Mouse (Mus musculus): ENCODE data around the gene Vamp5.
A peak's percentile ranks its signal among the peaks of the same experiment; 100 is the strongest.

Gene Vamp5

GRCm38 (mm10) chr6:72380131-72380770, at the start of gene Vamp5:
TSS of gene Vamp5 (minus strand) at chr6:72380468.
- DNase-seq (ENCODE audit: low spot score in 2 of 2) = peak; percentile 85 to 90

GRCm38 (mm10) chr6:72429061-72429842, 49.0 kb upstream of the Vamp5 start:
- no peak for DNase-seq (ENCODE audit: low spot score in 2 of 2)

DNA sequence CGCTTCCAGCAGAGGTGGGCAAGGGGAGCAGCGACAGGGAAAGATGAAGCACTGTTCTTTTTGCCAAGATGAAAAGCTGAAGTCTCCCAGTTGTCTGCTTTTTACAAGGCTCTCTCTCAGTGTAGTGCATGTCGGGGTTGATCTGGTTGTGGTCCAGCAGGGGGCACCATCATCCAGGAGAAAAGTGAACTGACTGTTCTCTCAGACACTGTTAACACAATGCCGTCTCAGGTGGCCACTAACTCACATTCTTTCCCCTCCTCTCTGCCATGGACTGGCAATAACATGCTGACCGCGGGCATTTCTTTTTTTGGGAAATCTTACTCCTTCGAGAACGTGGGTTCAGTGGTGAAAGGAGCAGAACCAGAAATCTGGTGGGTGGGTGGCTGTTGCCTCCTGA, 47.8 kb upstream of the Vamp5 start:
- peak; percentile 47 to 77 for DNase-seq (ENCODE audit: low spot score in 2 of 2)

GRCm38 (mm10) chr6:72425646-72426045, 45.4 kb upstream of the Vamp5 start:
- DNase-seq (ENCODE audit: low spot score in 2 of 2) = no peak

GRCm38 (mm10) chr6:72420901-72421300, 40.6 kb upstream of the Vamp5 start:
- no peak for DNase-seq (ENCODE audit: low spot score in 2 of 2)

GRCm38 (mm10) chr6:72419806-72420205, 39.5 kb upstream of the Vamp5 start:
- no peak for DNase-seq (ENCODE audit: low spot score in 2 of 2)

DNA sequence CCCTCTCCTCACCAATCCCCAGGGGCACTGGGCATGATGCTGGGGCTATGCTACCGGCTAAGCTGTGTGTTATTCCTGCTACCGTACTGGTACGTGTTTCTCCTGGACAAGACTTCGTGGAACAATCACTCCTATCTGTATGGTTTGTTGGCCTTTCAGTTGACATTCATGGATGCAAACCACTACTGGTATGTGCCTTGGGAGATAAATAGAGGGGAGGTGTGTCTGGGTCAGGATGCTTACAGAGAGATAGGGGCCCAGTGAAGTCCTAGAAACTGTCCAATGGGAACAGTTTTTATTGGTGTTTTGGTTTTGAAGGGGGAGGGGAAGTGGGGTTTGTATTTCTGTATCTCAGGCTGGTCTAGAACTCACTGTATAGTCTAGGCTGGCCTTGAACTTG, 38.0 kb upstream of the Vamp5 start:
- no peak for DNase-seq (ENCODE audit: low spot score in 2 of 2)

GRCm38 (mm10) chr6:72415964-72416772, 35.9 kb upstream of the Vamp5 start:
- DNase-seq (ENCODE audit: low spot score in 2 of 2) = no peak

- DNase-seq (ENCODE audit: low spot score in 2 of 2) = no peak
Measured at GRCm38 (mm10) chr6:72415181-72415580, 34.9 kb upstream of the Vamp5 start.

DNA sequence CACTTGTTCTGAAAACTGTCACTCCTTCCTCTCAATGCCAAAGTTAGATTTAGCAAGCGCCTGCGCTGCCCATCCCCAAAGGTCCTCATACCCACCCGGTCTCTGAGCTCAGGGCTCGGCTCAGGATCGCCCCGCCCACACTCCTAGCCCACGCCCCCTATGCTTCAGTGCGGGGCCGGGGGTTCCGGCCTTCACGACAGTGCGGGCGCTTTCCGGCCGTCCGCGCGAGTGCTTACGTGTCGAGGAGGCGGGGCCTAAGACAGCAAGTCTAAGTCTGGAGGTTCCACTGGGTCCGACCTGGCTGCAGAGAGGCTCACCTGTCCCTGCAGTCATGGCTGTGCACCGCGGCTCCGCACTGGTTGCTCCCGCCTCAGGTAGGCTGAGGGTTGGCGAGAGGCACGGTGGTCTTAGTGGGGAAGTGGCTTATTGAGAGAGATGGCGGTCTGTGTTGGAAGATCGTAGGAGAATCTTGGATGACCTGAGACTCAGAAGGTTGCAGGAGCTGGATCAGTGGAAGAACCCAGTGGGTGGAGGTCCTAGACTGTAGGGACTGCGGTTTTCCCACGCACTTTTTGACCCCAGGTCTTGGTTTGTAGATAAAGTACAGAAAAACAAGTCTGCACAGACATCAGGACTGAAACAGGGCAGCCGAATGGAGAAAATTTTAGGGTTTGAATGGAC, 33.9 kb upstream of the Vamp5 start, which contains the start of gene Ggcx:
TSS of gene Ggcx (plus strand) at position 233 of the 681 bp plus-strand sequence.
- peak; percentile 91 to 92 for DNase-seq (ENCODE audit: low spot score in 2 of 2)

- no peak for DNase-seq (ENCODE audit: low spot score in 2 of 2)
Measured at GRCm38 (mm10) chr6:72410518-72410917, 30.2 kb upstream of the Vamp5 start.

- no peak for DNase-seq (ENCODE audit: low spot score in 2 of 2)
Measured at GRCm38 (mm10) chr6:72410003-72410402, 29.7 kb upstream of the Vamp5 start.

DNA sequence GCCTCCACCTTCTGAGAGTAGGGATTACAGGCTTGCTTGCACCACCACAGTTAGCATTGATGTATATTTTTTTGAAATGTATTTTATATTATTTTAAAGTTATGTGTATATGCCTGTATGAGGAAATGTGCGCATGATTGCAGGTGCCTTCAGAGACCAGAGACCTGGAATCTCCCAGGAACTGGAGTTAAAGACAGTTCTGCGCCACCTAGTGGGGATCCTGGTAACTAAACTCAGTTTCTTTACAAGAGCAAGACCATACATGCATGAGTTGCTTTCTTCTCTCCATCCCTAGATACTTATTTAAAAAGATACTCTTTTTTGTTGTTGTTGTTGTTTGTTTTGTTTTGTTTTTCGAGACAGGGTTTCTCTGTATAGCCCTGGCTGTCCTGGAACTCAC, 29.3 kb upstream of the Vamp5 start:
- peak; percentile 28 to 60 for DNase-seq (ENCODE audit: low spot score in 2 of 2)

GRCm38 (mm10) chr6:72407119-72407518, 26.9 kb upstream of the Vamp5 start:
- peak; percentile 67 to 84 for DNase-seq (ENCODE audit: low spot score in 2 of 2)

DNA sequence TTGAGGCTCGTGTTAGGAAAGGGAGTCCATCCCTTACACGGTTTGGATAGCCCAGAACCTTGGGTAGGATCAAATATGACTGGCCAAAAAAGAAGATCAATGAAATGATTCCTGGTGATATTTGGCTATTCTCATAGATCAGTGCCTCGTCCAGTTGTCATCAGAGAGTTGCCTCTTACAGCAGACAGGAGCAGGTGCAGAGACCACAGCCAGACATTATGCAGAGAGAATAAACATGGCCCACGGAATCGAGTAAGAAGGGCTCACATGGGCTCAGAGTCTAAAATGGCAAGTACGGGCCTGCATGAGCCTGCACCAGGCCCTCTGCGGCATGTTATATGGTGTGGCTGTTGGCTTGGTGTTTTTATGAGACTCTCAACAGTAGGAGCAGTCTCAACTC, 25.1 kb upstream of the Vamp5 start:
- DNase-seq (ENCODE audit: low spot score in 2 of 2) = no peak

DNA sequence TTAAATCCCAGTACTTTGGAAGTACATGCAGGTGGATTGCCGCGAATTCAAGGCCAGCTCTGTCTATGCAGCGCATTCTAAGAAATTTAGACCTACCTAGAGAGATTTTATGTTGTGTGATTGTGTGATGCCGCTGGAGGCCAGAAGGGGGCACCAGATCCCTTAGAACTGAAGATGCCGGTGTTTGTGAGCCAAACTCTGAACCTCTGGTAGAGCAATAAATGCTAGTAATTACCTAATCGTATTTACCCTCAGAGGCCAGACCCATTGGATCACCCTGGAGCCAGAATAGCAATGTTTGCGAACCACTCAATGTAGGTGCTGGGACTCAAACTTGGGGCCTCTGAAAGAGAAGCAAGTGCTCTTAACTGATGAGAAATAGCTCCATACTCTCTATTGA, 21.6 kb upstream of the Vamp5 start:
- peak; percentile 72 to 79 for DNase-seq (ENCODE audit: low spot score in 2 of 2)

GRCm38 (mm10) chr6:72399967-72400366, 19.7 kb upstream of the Vamp5 start:
- no peak for DNase-seq (ENCODE audit: low spot score in 2 of 2)

GRCm38 (mm10) chr6:72396837-72397251, 16.6 kb upstream of the Vamp5 start:
- no peak for DNase-seq (ENCODE audit: low spot score in 2 of 2)

GRCm38 (mm10) chr6:72392341-72392740, 12.1 kb upstream of the Vamp5 start:
- DNase-seq (ENCODE audit: low spot score in 2 of 2) = no peak

- DNase-seq (ENCODE audit: low spot score in 2 of 2) = peak in 1 of 2 experiments; percentile 11
Measured at GRCm38 (mm10) chr6:72390795-72391521, 10.7 kb upstream of the Vamp5 start.
